Mouse (Mus musculus) forebrain, postnatal 0 days (tissue): ENCODE results near the gene Gm11937. TPM values are rescaled to one million over a fixed set of nuclear protein-coding genes. Genes with fewer than 3 reads are reported as not detected.
"Not testable (repeated sequence)": the region's sequence is repeated elsewhere in the genome, so short reads cannot be mapped to it uniquely, and the experiment has no call there.

Experiments
- ATAC-seq: fragments of 200-750 bp; cut with Nextera tagmentation; 2 replicates; pipeline ENCODE4 v1.8.0; 2017; ENCODE audit warnings: mild to moderate bottlenecking, moderate library complexity
- DNase-seq: peaks from one replicate; pipeline ENCODE4 v3.0.0-alpha.2; 2015
- H3K27ac ChIP-seq: fragments of 300-500 bp; sonication (generic); 2 replicates; pipeline ENCODE4 v1.5.1; 2014; ENCODE audit warnings: low read depth, mild to moderate bottlenecking, antibody characterized with exemption, low read length, moderate library complexity, mixed read lengths
- H3K27me3 ChIP-seq: fragments of 300-500 bp; sonication (generic); 2 replicates; pipeline ENCODE4 v1.6.1; 2014; ENCODE audit warnings: mild to moderate bottlenecking, low read length, mixed read lengths; ENCODE audit not compliant: insufficient read depth
- H3K36me3 ChIP-seq: fragments of 300-500 bp; sonication (generic); 2 replicates; pipeline ENCODE4 v1.6.1; 2014; ENCODE audit warnings: mild to moderate bottlenecking, moderate library complexity; ENCODE audit not compliant: insufficient read depth
- H3K4me1 ChIP-seq: fragments of 300-500 bp; sonication (generic); 2 replicates; pipeline ENCODE4 v1.6.1; 2014; ENCODE audit warnings: antibody characterized with exemption; ENCODE audit not compliant: insufficient read depth
- H3K4me2 ChIP-seq: fragments of 300-500 bp; sonication (generic); 2 replicates; pipeline ENCODE4 v1.6.1; 2014; ENCODE audit warnings: low read depth, mild to moderate bottlenecking, moderate library complexity
- H3K4me3 ChIP-seq: fragments of 300-500 bp; sonication (generic); 2 replicates; pipeline ENCODE4 v1.5.1; 2014; ENCODE audit warnings: low read depth, low read length, mixed read lengths
- H3K9ac ChIP-seq: fragments of 300-500 bp; sonication (generic); 2 replicates; pipeline ENCODE4 v1.6.1; 2014; ENCODE audit warnings: mild to moderate bottlenecking
- H3K9me3 ChIP-seq: fragments of 300-500 bp; sonication (generic); 2 replicates; pipeline ENCODE4 v1.6.1; 2016; ENCODE audit warnings: low read length
- CTCF ChIP-seq: sonication (generic); IDR thresholded peaks from 2 replicates; pipeline ENCODE4 v1.5.1; 2016; ENCODE audit warnings: antibody characterized with exemption, control low read depth, low read depth
- WGBS: fragments of 180-500 bp; shearing (Covaris S2); extraction: QIAGEN DNeasy Blood & Tissue Kit; methylation state at CpG from one replicate; pipeline ENCODE4 v1.1.7; 2014; 5-methylcytosine and 5-hydroxymethylcytosine counted together
- polyA plus RNA-seq: library from polyadenylated mRNA; unstranded; fragments of >200 nt; fragmentation: Nextera tagmentation; extraction: Ambion mirVana; gene quantifications from 2 replicates; pipeline ENCODE4 v1.2.1, GENCODE M21; 2015
- total RNA-seq: library from RNA; depleted of rRNA; stranded (reverse); fragments of >200 nt; gene quantifications from 2 replicates; pipeline ENCODE4 v1.2.3, GENCODE M21; 2014

Gm11937 gene
- total and polyA plus RNA-seq, 2 experiments from 2014 or later: not detected

DNA sequence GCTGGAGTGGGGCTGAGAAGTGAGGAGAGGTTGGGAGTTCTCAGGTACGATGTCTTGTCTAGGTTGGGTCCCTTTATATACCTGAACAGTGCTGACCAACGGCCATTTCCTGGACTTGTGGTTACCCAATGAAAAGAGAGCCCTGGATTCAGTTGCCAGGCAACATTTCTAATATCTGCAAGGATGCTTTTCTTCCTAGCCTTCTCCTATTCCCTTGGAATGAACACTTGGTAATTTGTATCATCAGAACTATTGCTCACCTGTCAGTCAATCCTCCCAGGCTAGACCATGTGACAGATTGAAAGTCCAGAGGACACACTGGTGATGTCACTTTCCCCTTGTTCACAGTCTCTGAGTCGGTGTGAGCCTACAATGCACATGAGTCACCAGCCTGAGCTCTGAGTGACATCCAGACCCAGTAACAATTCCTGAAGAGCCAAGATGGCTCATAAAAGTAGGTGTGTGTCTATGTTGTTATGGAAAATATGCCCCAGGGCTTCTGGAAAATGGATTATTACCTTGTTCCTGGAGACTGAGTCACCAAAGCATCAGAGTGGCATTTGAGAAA is 4.9 kb upstream of the Gm11937 start, which contains the start of gene Krtap2-4:
Gene Krtap2-4 (minus strand): TSS at position 51 of the 568 bp plus-strand sequence.
- ATAC-seq (no peak), DNase-seq (no peak)
- Histone ChIP-seq H3K4me2 (no peak within 1 kb of the TSS), H3K27me3 (no peaks in the 10 kb centered on the region), H3K9me3 (no peaks in the 10 kb centered on the region), H3K9ac (no peak within 1 kb of the TSS), H3K27ac (no peak within 1 kb of the TSS), H3K4me1 (no peaks in the 10 kb centered on the region), H3K4me3 (no peak within 1 kb of the TSS), H3K36me3 (no peaks in the 10 kb centered on the region)
- TF ChIP-seq CTCF: no peak
- WGBS: 57% methylated on average over 3 of the region's 3 CpGs

DNA sequence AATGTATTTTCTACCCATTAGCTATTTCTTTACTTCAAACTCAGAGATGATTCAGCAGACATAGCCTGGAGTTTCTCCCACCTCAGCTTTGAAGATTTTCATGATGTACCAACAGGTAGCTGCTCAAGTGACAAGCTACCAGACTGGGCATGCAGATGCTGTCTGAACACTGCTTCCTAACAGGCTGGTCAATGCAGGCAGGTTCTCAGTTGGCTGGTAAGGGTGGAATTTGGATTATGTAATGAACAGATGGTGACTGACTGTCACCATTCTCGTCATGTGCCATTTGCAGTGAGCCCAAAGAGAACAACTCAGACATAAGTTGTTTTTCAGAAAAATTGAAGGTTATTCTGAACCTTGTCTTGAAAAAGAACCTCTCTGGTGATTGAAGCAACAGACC is 863 bp downstream of the Gm11937 start:
- TF ChIP-seq CTCF: no peak
- Histone ChIP-seq H3K27ac (no peak overlapping the region), H3K4me2 (no peak overlapping the region), H3K4me3 (no peak overlapping the region), H3K9ac (no peak overlapping the region), H3K27me3 (no peaks in the 10 kb centered on the region), H3K9me3 (no peaks in the 10 kb centered on the region), H3K4me1 (no peaks in the 10 kb centered on the region), H3K36me3 (no peaks in the 10 kb centered on the region)
- ATAC-seq: no peak
- 41% methylated on average over 1 of the region's 1 CpGs for WGBS
- DNase-seq: peak; percentile 13

DNA sequence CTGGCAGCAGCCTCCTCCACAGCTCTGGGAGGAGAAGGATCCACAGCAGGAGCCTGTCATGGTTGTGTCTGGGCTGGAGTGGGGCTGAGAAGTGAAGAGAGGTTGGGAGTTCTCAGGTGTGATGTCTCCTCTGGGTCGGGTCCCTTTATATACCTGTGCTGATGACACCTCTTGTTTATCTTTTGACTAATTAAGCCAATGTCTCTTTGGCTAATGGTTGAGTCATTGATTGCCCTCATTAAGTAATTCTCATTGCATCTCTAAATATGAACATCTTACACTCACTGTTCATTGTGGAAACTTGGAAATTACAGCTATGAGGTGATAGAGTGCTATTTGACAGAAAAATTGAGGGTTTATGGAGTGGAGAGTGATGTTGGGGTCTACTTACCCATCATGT is 6.8 kb downstream of the Gm11937 start, which contains the start of gene Gm11938:
Gene Gm11938 (minus strand): TSS at position 101 of the 400 bp plus-strand sequence.
- not testable (repeated sequence) for H3K4me1 ChIP-seq, H3K4me2 ChIP-seq, H3K4me3 ChIP-seq, H3K27ac ChIP-seq, H3K36me3 ChIP-seq, H3K27me3 ChIP-seq, H3K9me3 ChIP-seq, H3K9ac ChIP-seq, ATAC-seq, DNase-seq
- WGBS: 92% methylated on average over 1 of the region's 1 CpGs

DNA sequence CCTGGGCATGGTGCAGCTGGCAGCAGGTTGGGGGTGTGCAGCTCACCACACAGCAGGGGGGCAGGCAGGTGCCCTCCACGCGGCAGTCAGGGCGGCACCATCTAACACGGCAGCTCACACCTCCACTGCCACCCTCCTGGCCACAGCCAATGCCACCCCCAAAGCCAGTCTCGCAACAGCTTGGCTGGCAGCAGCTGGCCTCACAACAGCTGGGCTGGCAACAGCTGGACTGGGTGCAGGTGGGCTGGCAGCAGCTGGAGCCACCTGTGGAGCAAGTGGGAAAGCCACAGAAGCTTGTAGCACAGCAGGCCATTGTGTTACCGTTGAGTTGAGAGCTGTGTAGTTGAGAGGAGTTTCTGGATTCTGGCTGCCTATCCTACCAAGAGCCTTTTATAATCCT is 12.2 kb downstream of the Gm11937 start, which contains the start of gene Krtap9-3:
Gene Krtap9-3 (minus strand): TSS at position 364 of the 400 bp plus-strand sequence.
- DNase-seq, H3K9ac ChIP-seq, H3K36me3 ChIP-seq, H3K4me1 ChIP-seq, H3K4me2 ChIP-seq, H3K27ac ChIP-seq, H3K27me3 ChIP-seq, H3K4me3 ChIP-seq, H3K9me3 ChIP-seq, ATAC-seq: not testable (repeated sequence)
- WGBS: 80% methylated on average over 6 of the region's 6 CpGs

DNA sequence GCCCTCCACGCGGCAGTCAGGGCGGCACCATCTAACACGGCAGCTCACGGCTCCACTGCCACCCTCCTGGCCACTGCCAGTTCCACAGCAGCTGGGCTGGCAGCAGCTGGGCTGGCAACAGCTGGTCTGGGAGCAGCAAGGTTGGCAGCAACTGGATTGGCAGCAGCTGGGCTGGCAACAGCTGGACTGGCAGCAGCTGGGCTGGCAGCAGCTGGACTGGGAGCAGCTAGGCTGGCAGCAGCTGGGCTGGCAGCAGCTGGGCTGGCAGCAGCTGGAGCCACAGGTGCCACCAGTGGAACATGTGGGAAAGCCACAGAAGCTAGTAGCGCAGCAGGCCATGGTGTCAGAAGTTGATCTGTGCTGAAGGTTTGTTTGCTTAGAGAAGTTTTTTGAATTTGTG is 19.0 kb downstream of the Gm11937 start, which contains the start of gene Krtap1-3:
Gene Krtap1-3 (minus strand): TSS at position 359 of the 400 bp plus-strand sequence.
- Histone ChIP-seq H3K4me3 (no peak within 1 kb of the TSS), H3K4me2 (no peak within 1 kb of the TSS), H3K36me3 (no peaks in the 10 kb centered on the region), H3K9me3 (no peaks in the 10 kb centered on the region), H3K4me1 (no peaks in the 10 kb centered on the region), H3K9ac (no peak within 1 kb of the TSS), H3K27me3 (no peaks in the 10 kb centered on the region), H3K27ac (no peak within 1 kb of the TSS)
- DNase-seq (no peak), ATAC-seq (no peak)
- WGBS: 81% methylated on average over 6 of the region's 6 CpGs
- no peak for TF ChIP-seq CTCF

DNA sequence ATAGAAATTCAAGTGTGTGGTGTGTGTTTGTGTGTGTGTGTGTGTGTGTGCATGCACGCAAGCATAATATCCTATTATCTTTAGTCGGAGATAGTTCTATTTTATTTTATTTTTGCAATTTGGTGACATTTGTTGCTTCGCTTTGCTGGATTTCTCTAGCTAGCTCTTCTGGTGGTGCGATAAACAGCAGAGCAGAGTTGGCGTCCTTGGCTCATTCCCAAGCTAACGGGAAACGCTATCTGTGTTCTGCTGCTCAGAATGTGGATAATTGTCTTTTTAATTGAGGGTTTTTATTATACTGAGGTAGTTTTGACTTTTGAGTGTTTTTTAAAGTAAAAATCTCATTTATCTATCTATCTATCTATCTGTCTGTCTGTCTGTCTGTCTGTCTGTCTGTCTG is 24.9 kb downstream of the Gm11937 start:
- Histone ChIP-seq H3K9ac (no peak overlapping the region), H3K27me3 (no peaks in the 10 kb centered on the region), H3K27ac (no peak overlapping the region), H3K4me2 (no peak overlapping the region), H3K36me3 (no peaks in the 10 kb centered on the region), H3K4me1 (no peaks in the 10 kb centered on the region), H3K9me3 (no peaks in the 10 kb centered on the region), H3K4me3 (no peak overlapping the region)
- no peak for TF ChIP-seq CTCF
- ATAC-seq: no peak
- DNase-seq: peak; percentile 24
- 59% methylated on average over 7 of the region's 7 CpGs for WGBS

DNA sequence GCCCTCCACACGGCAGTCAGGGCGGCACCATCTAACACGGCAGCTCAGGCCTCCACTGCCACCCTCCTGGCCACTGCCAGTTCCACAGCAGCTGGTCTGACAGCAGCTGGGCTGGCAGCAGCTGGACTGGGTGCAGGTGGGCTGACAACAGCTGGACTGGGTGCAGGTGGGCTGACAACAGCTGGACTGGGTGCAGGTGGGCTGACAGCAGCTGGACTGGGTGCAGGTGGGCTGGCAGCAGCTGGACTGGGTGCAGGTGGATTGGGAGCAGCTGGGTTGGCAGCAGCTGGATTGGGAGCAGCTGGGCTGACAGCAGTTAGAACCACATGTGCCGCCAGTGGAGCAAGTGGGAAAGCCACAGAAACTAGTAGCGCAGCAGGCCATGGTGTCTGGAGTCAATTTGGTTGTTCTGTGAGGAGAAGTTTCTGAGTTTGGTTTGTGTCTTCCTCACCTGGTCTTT is 26.7 kb downstream of the Gm11937 start, which contains the start of gene Krtap1-4:
Gene Krtap1-4 (minus strand): TSS at position 410 of the 460 bp plus-strand sequence.
- no peak for ATAC-seq
- 80% methylated on average over 5 of the region's 5 CpGs for WGBS

More for the DNA sequence above, 26.7 kb downstream of the Gm11937 start, which contains the start of gene Krtap1-4:
- Histone ChIP-seq H3K4me1 (no peaks in the 10 kb centered on the region), H3K36me3 (no peaks in the 10 kb centered on the region), H3K4me3 (no peak within 1 kb of the TSS), H3K4me2 (no peak within 1 kb of the TSS), H3K27me3 (no peaks in the 10 kb centered on the region), H3K27ac (no peak within 1 kb of the TSS), H3K9ac (no peak within 1 kb of the TSS), H3K9me3 (no peaks in the 10 kb centered on the region)
- DNase-seq: no peak
- no peak for TF ChIP-seq CTCF
